Mouse (Mus musculus) hematopoietic stem cell, adult 5-6 weeks (primary cell): Measurements from ENCODE around the gene Fhl5. TPM values are rescaled to one million over a fixed set of nuclear protein-coding genes. Genes with fewer than 3 reads are reported as not detected.
"Not testable (repeated sequence)": the region's sequence is repeated elsewhere in the genome, so short reads cannot be mapped to it uniquely, and the experiment has no call there.

Experiments used
- ATAC-seq, 2 experiments: fragments of 125-278 bp in 1 of 2; replicated peaks in 1 of 2; 2 replicates each; pipeline ENCODE4 v1.8.0; 2016 to 2017; ENCODE audit warnings: inconsistent platforms in 2 of 2, mild to moderate bottlenecking in 2 of 2, moderate number of reproducible peaks in 2 of 2, low read depth in 1 of 2, moderate TSS enrichment in 1 of 2; ENCODE audit not compliant: low FRiP score in 2 of 2, poor library complexity in 2 of 2, severe bottlenecking in 2 of 2, insufficient read depth in 1 of 2, low TSS enrichment in 1 of 2
- total RNA-seq: library from RNA; stranded (forward); fragments of 172-1452, 232-1000 nt; gene quantifications from 2 replicates; pipeline ENCODE4 v1.2.3, GENCODE M21; 2017

Gene Fhl5
- not detected in 2 replicates for total RNA-seq

GRCm38 (mm10) chr4:25242776-25243175 lies at the start of gene Fhl5:
Gene Fhl5, minus strand, starts transcription at chr4:25242876.
- ATAC-seq, result no peak

GRCm38 (mm10) chr4:25285002-25285401 lies 42.3 kb upstream of the Fhl5 start:
- not testable (repeated sequence) for ATAC-seq

GRCm38 (mm10) chr4:25281671-25282038 lies 39.0 kb upstream of the Fhl5 start, which contains the start of gene Ufl1:
Gene Ufl1, minus strand, starts transcription at chr4:25281821.
- ATAC-seq, result peak; percentile 97 to 99

GRCm38 (mm10) chr4:25280938-25281670 lies 38.4 kb upstream of the Fhl5 start:
- ATAC-seq, result peak; percentile 50 to 65

GRCm38 (mm10) chr4:25272861-25273627 lies 30.4 kb upstream of the Fhl5 start:
- no peak for ATAC-seq

GRCm38 (mm10) chr4:25271926-25272325 lies 29.2 kb upstream of the Fhl5 start:
- ATAC-seq, result no peak

GRCm38 (mm10) chr4:25267144-25267543 lies 24.5 kb upstream of the Fhl5 start:
- ATAC-seq, result no peak

GRCm38 (mm10) chr4:25257822-25258398 lies 15.2 kb upstream of the Fhl5 start:
- ATAC-seq, result no peak

- ATAC-seq, result not testable (repeated sequence)
Observed at GRCm38 (mm10) chr4:25235663-25236062, 7.0 kb downstream of the Fhl5 start.

GRCm38 (mm10) chr4:25233767-25234166 lies 8.9 kb downstream of the Fhl5 start:
- not testable (repeated sequence) for ATAC-seq

GRCm38 (mm10) chr4:25232546-25232945 lies 10.1 kb downstream of the Fhl5 start:
- ATAC-seq, result no peak

- no peak for ATAC-seq
Observed at GRCm38 (mm10) chr4:25227527-25227926, 15.1 kb downstream of the Fhl5 start.

GRCm38 (mm10) chr4:25221927-25222326 lies 20.7 kb downstream of the Fhl5 start:
- no peak for ATAC-seq

GRCm38 (mm10) chr4:25213451-25213850 lies 29.2 kb downstream of the Fhl5 start:
- no peak for ATAC-seq

GRCm38 (mm10) chr4:25206166-25206565 lies 36.5 kb downstream of the Fhl5 start:
- ATAC-seq, result no peak

- no peak for ATAC-seq
Observed at GRCm38 (mm10) chr4:25197310-25197709, 45.4 kb downstream of the Fhl5 start.

GRCm38 (mm10) chr4:25179617-25180208 lies 63.0 kb downstream of the Fhl5 start:
- no peak for ATAC-seq
